Mouse (Mus musculus) layer of hippocampus, adult 18-20 months (tissue): ENCODE measurements around the gene Vmn1r100. TPM values are rescaled to one million over a fixed set of nuclear protein-coding genes. Genes with fewer than 3 reads are reported as not detected.
"Not testable (repeated sequence)": the region's sequence is repeated elsewhere in the genome, so short reads cannot be mapped to it uniquely, and the experiment has no call there.

Experiments
- DNase-seq, 2 experiments: peaks; one replicate each; pipeline ENCODE4 v3.0.0; 2022; ENCODE audit warnings: low spot score in 2 of 2
- long read RNA-seq: library from polyadenylated mRNA; stranded (forward); transcript quantifications from one replicate; pipeline ENCODE4 v2.0.0, GENCODE M21; 2021
- total RNA-seq, 2 experiments: library from RNA; stranded (reverse); gene quantifications; 2 replicates each; pipeline ENCODE4 v1.2.3; 2021

The Vmn1r100 gene
- not detected for total RNA-seq
- long read RNA-seq, result 0 reads

GRCm38 (mm10) chr7:20417642-20418041, at the start of gene Vmn1r100:
Gene Vmn1r100, plus strand, starts transcription at chr7:20417942.
- not testable (repeated sequence) for DNase-seq

GRCm38 (mm10) chr7:20375310-20375709, 42.4 kb upstream of the Vmn1r100 start, which contains the start of gene Gm5728:
Gene Gm5728, minus strand, starts transcription at chr7:20375410.
- DNase-seq, result not testable (repeated sequence)

GRCm38 (mm10) chr7:20442493-20442892, 24.8 kb downstream of the Vmn1r100 start, which contains the start of gene Vmn1r101:
Gene Vmn1r101, minus strand, starts transcription at chr7:20442593.
- DNase-seq, result not testable (repeated sequence)

Other genes with a start within 250 kb of the Vmn1r100 start
- gene Vmn1r94, start 249.6 kb upstream of the Vmn1r100 start, total RNA-seq, result not detected
- gene Vmn1r95, start 224.2 kb upstream of the Vmn1r100 start, total RNA-seq, result not detected
- not detected for gene Gm6164, start 212.3 kb upstream of the Vmn1r100 start, total RNA-seq
- gene Gm4498, start 184.1 kb upstream of the Vmn1r100 start, total RNA-seq, result not detected
- gene Gm5890, start 155.1 kb upstream of the Vmn1r100 start, total RNA-seq, result not detected
- not detected for gene Gm4133, start 83.9 kb upstream of the Vmn1r100 start, total RNA-seq
- gene Gm5728, start 42.5 kb upstream of the Vmn1r100 start, total RNA-seq, result not detected
- not detected for gene Vmn1r101, start 24.7 kb downstream of the Vmn1r100 start, total RNA-seq
- gene Gm10670, start 57.0 kb downstream of the Vmn1r100 start, total RNA-seq, result not detected
- not detected for gene Vmn1r103, start 92.6 kb downstream of the Vmn1r100 start, total RNA-seq
- not detected for gene Vmn1r104, start 115.9 kb downstream of the Vmn1r100 start, total RNA-seq
- gene Gm5726, start 127.8 kb downstream of the Vmn1r100 start, total RNA-seq, result not detected
- gene Gm4141, start 158.3 kb downstream of the Vmn1r100 start, total RNA-seq, result not detected
- not detected for gene Gm4513, start 181.1 kb downstream of the Vmn1r100 start, total RNA-seq